In the genomic region with DNA sequence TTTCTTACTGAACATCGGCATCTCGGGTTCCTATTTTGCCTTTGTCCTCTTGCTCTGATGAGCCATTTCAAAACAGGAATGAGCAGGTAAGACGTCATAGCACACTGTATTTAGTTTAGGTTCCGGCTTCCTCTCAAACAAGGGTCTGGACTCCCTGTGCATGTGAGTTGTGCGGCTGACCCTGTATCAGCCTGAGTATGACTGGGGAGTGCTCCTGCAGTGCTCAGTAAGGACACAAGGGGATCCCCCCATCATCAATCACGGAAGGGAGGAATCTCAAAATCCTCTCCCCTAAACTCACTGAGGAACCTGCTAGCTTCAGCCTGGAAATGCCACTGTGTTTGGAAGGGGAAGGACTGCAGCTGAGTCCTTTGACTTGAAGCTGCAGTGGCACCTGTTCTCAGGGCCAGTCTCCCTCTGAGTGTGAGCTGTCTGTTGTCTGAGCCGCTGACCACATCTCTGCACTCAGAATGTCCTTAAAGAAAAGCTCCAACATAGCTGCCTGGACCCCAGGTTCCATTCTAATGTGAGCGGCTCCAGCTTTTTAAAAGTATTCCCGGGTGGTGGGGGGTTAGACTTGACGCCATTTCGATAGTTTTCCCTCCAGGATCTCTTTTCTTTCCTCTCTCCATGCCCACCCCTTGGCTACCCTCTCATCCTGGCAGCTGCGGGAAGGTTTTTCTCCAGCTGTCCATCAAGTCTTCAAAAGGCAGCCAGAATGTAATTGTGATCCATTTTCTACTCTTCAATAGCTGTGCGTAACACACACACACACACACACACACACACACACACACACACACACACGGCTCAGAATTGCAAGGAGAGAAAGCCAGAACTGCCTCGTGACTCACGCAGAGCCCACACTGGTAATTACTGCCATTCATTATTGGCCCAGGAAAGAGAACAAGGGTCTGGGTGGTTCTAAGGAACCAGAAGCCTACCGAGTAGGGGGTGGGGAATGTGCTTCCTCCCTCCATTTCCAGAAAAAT, we compare ENCODE assay signal across 10 mouse cellular contexts.
DNase-seq lines count a peak whose midpoint lies in the region; ATAC-seq lines count a peak whose summit lies in the region.
"Had no signal": no experiment of that assay in that cellular context is flagged by ENCODE, and none has a peak within 500 bp of the region (broad histone marks: within the 10 kb centered on the region; RNA-seq: fewer than 3 reads in every experiment).

No protein-coding gene starts in this region.

- H3K27ac ChIP-seq in forebrain, embryonic 12.5 days = peak overlapping the region; percentile 91
- H3K27ac ChIP-seq in midbrain, embryonic 16.5 days (ENCODE audit: low read length) = peak overlapping the region; percentile 75
- H3K27ac ChIP-seq in heart, embryonic 12.5 days (ENCODE audit: poor library complexity, severe bottlenecking) = no peak overlapping the region
- H3K27ac ChIP-seq: lung, embryonic 15.5 days had no signal

- H3K4me3 ChIP-seq in forebrain, embryonic 12.5 days (replicated peaks) = no peak overlapping the region
- H3K4me3 ChIP-seq in midbrain, embryonic 16.5 days (ENCODE audit: low read depth, low read length) = no peak overlapping the region
- H3K4me3 ChIP-seq in heart, embryonic 12.5 days = no peak overlapping the region
- H3K4me3 ChIP-seq: lung, embryonic 15.5 days had no signal

- ATAC-seq in forebrain, embryonic 12.5 days (ENCODE audit: low FRiP score) = peak; percentile 93
- peak; percentile 83 for ATAC-seq in midbrain, embryonic 16.5 days
- no peak for ATAC-seq in heart, embryonic 12.5 days (ENCODE audit: insufficient number of reproducible peaks, low FRiP score)

- peak overlapping the region; percentile 26 for H3K4me2 ChIP-seq in forebrain, embryonic 12.5 days
- H3K4me2 ChIP-seq in midbrain, embryonic 16.5 days (ENCODE audit: low read length) = peak overlapping the region; percentile 4; the same call in 1 of the 2 replicates
- H3K4me2 ChIP-seq in heart, embryonic 12.5 days = no peak overlapping the region
- H3K4me2 ChIP-seq: lung, embryonic 15.5 days had no signal

- no peaks in the 10 kb centered on the region for H3K36me3 ChIP-seq in forebrain, embryonic 12.5 days (replicated peaks)
- H3K36me3 ChIP-seq in midbrain, embryonic 16.5 days (ENCODE audit: control insufficient read depth, insufficient read depth, low read length) = no peaks in the 10 kb centered on the region
- H3K36me3 ChIP-seq in heart, embryonic 12.5 days = no peaks in the 10 kb centered on the region
- H3K36me3 ChIP-seq: lung, embryonic 15.5 days had no signal

- H3K27me3 ChIP-seq in forebrain, embryonic 12.5 days = no peaks in the 10 kb centered on the region
- H3K27me3 ChIP-seq in midbrain, embryonic 16.5 days (ENCODE audit: control insufficient read depth, insufficient read depth, low read depth, low read length) = no peaks in the 10 kb centered on the region
- no peaks in the 10 kb centered on the region for H3K27me3 ChIP-seq in heart, embryonic 12.5 days (replicated peaks)
- H3K27me3 ChIP-seq: lung, embryonic 15.5 days had no signal

- H3K9me3 ChIP-seq in forebrain, embryonic 12.5 days = no peaks in the 10 kb centered on the region
- H3K9me3 ChIP-seq in midbrain, embryonic 16.5 days (replicated peaks; ENCODE audit: control insufficient read depth, low read length, poor library complexity, severe bottlenecking) = no peaks in the 10 kb centered on the region
- no peaks in the 10 kb centered on the region for H3K9me3 ChIP-seq in heart, embryonic 12.5 days (replicated peaks)
- H3K9me3 ChIP-seq: lung, embryonic 15.5 days had no signal

- WGBS in forebrain, embryonic 12.5 days = 27% methylated on average over 17 of the region's 17 CpGs
- WGBS in midbrain, embryonic 16.5 days = 29% methylated on average over 17 of the region's 17 CpGs
- WGBS in heart, embryonic 12.5 days = 71% methylated on average over 17 of the region's 17 CpGs

- peak overlapping the region; percentile 29; the same call in 1 of the 2 replicates for H3K9ac ChIP-seq in forebrain, embryonic 12.5 days
- H3K9ac ChIP-seq in midbrain, embryonic 16.5 days (ENCODE audit: low read depth, low read length) = peak overlapping the region; percentile 36; the same call in 1 of the 2 replicates
- no peak overlapping the region for H3K9ac ChIP-seq in heart, embryonic 12.5 days
- H3K9ac ChIP-seq: lung, embryonic 15.5 days had no signal

- peak; percentile 32 for DNase-seq in adrenal gland, postnatal 25 days
- DNase-seq in layer of hippocampus, adult 18-20 months (ENCODE audit: low spot score in 2 of 2) = peak; percentile 51 to 64
- no peak for DNase-seq in urinary bladder, postnatal 10 days (ENCODE audit: low spot score)
- no peak for DNase-seq in kidney, postnatal 4 days
- no peak for DNase-seq in ovary, postnatal 10 days (ENCODE audit: low spot score)
- DNase-seq: kidney, postnatal 25 days had no signal

- H3K4me1 ChIP-seq in forebrain, embryonic 12.5 days = peaks cover 28% of the 10 kb centered on the region
- H3K4me1 ChIP-seq in midbrain, embryonic 16.5 days (ENCODE audit: control insufficient read depth, insufficient read depth, low read length) = peaks cover 25% of the 10 kb centered on the region
- H3K4me1 ChIP-seq in heart, embryonic 12.5 days (replicated peaks) = no peaks in the 10 kb centered on the region
- H3K4me1 ChIP-seq: lung, embryonic 15.5 days had no signal

Comparison
In these comparisons a context has a peak if more than half of its experiments do, and no peak if none do; other contexts are left out.
1. DNase-seq: peak in adrenal gland, postnatal 25 days (single experiment) and layer of hippocampus, adult 18-20 months (2 of 2); none in urinary bladder, postnatal 10 days (single experiment), kidney, postnatal 4 days (0 of 2) and ovary, postnatal 10 days (single experiment).